Mouse (Mus musculus) intestine, embryonic 16.5 days (tissue): Measurements from ENCODE around the gene AW551984. TPM values are rescaled to one million over a fixed set of nuclear protein-coding genes. Genes with fewer than 3 reads are reported as not detected.

Experiments
- ATAC-seq: fragments of 200-750 bp; cut with Nextera tagmentation; 2 replicates; pipeline ENCODE4 v1.8.0; 2017; ENCODE audit warnings: moderate TSS enrichment, moderate library complexity
- H3K27ac ChIP-seq: fragments of 300-500 bp; sonication (generic); 2 replicates; pipeline ENCODE4 v1.5.1; 2014; ENCODE audit warnings: mild to moderate bottlenecking, low read length
- H3K27me3 ChIP-seq: fragments of 300-500 bp; sonication (generic); replicated peaks from 2 replicates; pipeline ENCODE4 v1.6.1; 2014; ENCODE audit warnings: low read length, control low read depth, mixed read lengths; ENCODE audit not compliant: control insufficient read depth, insufficient read depth
- H3K36me3 ChIP-seq: fragments of 300-500 bp; sonication (generic); 2 replicates; pipeline ENCODE4 v1.6.1; 2014; ENCODE audit warnings: low read length, control low read depth; ENCODE audit not compliant: control insufficient read depth, insufficient read depth
- H3K4me1 ChIP-seq: fragments of 300-500 bp; sonication (generic); 2 replicates; pipeline ENCODE4 v1.6.1; 2014; ENCODE audit warnings: low read length, control low read depth, mixed read lengths; ENCODE audit not compliant: control insufficient read depth, insufficient read depth
- H3K4me2 ChIP-seq: fragments of 300-500 bp; sonication (generic); 2 replicates; pipeline ENCODE4 v1.6.1; 2014; ENCODE audit warnings: low read depth, low read length, control low read depth
- H3K4me3 ChIP-seq: fragments of 300-500 bp; sonication (generic); 2 replicates; pipeline ENCODE4 v1.5.1; 2014; ENCODE audit warnings: mild to moderate bottlenecking, low read length
- H3K9ac ChIP-seq: fragments of 300-500 bp; sonication (generic); 2 replicates; pipeline ENCODE4 v1.6.1; 2014; ENCODE audit warnings: low read depth, low read length
- H3K9me3 ChIP-seq: fragments of 300-500 bp; sonication (generic); 2 replicates; pipeline ENCODE4 v1.6.1; 2016; ENCODE audit warnings: low read length, control low read depth; ENCODE audit not compliant: control insufficient read depth
- WGBS: fragments of 180-500 bp; shearing (Covaris S2); extraction: QIAGEN DNeasy Blood & Tissue Kit; methylation state at CpG from one replicate; pipeline ENCODE4 v1.1.7; 2014; 5-methylcytosine and 5-hydroxymethylcytosine counted together
- polyA plus RNA-seq: library from polyadenylated mRNA; unstranded; fragments of >200 nt; fragmentation: Nextera tagmentation; extraction: Ambion mirVana; gene quantifications from 2 replicates; pipeline ENCODE4 v1.2.1, GENCODE M21; 2015

Gene AW551984
- polyA plus RNA-seq, 1 experiment from 2014 or later, result 18.1 TPM

- Histone ChIP-seq H3K9ac (no peak overlapping the region), H3K4me2 (no peak overlapping the region), H3K27ac (no peak overlapping the region), H3K36me3 (no peaks in the 10 kb centered on the region), H3K4me3 (no peak overlapping the region), H3K4me1 (no peaks in the 10 kb centered on the region), H3K9me3 (no peaks in the 10 kb centered on the region), H3K27me3 (no peaks in the 10 kb centered on the region)
- ATAC-seq, result no peak
- 64% methylated on average over 5 of the region's 5 CpGs for WGBS
These were observed 53.4 kb downstream of the AW551984 start for GRCm38 (mm10) chr9:39550806-39551205.

Other genes with a start within 250 kb of the AW551984 start
- not detected in 2 replicates for gene Olfr951, start 217.0 kb downstream of the AW551984 start, polyA plus RNA-seq
- not detected in 2 replicates for gene Olfr952, start 177.3 kb downstream of the AW551984 start, polyA plus RNA-seq
- not detected in 2 replicates for gene Olfr954, start 147.7 kb downstream of the AW551984 start, polyA plus RNA-seq
- not detected in 2 replicates for gene Olfr955, start 132.5 kb downstream of the AW551984 start, polyA plus RNA-seq
- not detected in 2 replicates for gene Olfr44, start 110.4 kb downstream of the AW551984 start, polyA plus RNA-seq
- gene Olfr957, start 88.6 kb downstream of the AW551984 start, polyA plus RNA-seq, result not detected in 2 replicates
- not detected in 2 replicates for gene Olfr958, start 50.3 kb downstream of the AW551984 start, polyA plus RNA-seq
- gene Olfr959, start 28.8 kb downstream of the AW551984 start, polyA plus RNA-seq, result not detected in 2 replicates
- gene Olfr148, start 6.3 kb upstream of the AW551984 start, polyA plus RNA-seq, result not detected in 2 replicates
- gene Olfr960, start 17.0 kb upstream of the AW551984 start, polyA plus RNA-seq, result not detected in 2 replicates
- not detected in 2 replicates for gene Olfr961, start 40.7 kb upstream of the AW551984 start, polyA plus RNA-seq
- gene Olfr963, start 62.8 kb upstream of the AW551984 start, polyA plus RNA-seq, result not detected in 2 replicates
- gene Olfr149, start 102.7 kb upstream of the AW551984 start, polyA plus RNA-seq, result not detected in 2 replicates
- not detected in 2 replicates for gene Olfr965, start 107.0 kb upstream of the AW551984 start, polyA plus RNA-seq
- not detected in 2 replicates for gene Olfr150, start 126.6 kb upstream of the AW551984 start, polyA plus RNA-seq
- not detected in 2 replicates for gene Olfr967, start 141.8 kb upstream of the AW551984 start, polyA plus RNA-seq
- gene Olfr968, start 178.8 kb upstream of the AW551984 start, polyA plus RNA-seq, result not detected in 2 replicates
- not detected in 2 replicates for gene Olfr969, start 186.5 kb upstream of the AW551984 start, polyA plus RNA-seq
- gene Olfr970, start 204.5 kb upstream of the AW551984 start, polyA plus RNA-seq, result not detected in 2 replicates
- not detected in 2 replicates for gene Olfr971, start 232.5 kb upstream of the AW551984 start, polyA plus RNA-seq